Mouse (Mus musculus): ENCODE results near the gene Pax7.

- no peak for TF ChIP-seq CTCF (conservative IDR thresholded peaks at IDR 0.05; ENCODE audit: insufficient read depth, insufficient read length, low read depth, low read length)
- no peak for TF ChIP-seq POLR2A (IDR thresholded peaks at IDR 0.05; ENCODE audit: low read depth, low read length)
These were observed 109.0 kb downstream of the Pax7 start for GRCm38 (mm10) chr4:139724296-139724695.

All from kidney, adult 2 months (tissue).